Mouse (Mus musculus): Measurements from ENCODE around the gene Panx2. TPM values are rescaled to one million over a fixed set of nuclear protein-coding genes. Genes with fewer than 3 reads are reported as not detected.

The Panx2 gene
- polyA plus RNA-seq, 1 experiment from 2014 or later = 0.23 TPM

- Histone ChIP-seq H3K36me3 (ENCODE audit: control insufficient read depth, insufficient read depth, low read length) (peaks cover 23% of the 10 kb centered on the region), H3K4me3 (ENCODE audit: low read depth, low read length) (no peak overlapping the region; the same call in 1 of the 2 replicates)
These were observed 18.8 kb downstream of the Panx2 start for GRCm38 (mm10) chr15:89078208-89078836.

GRCm38 (mm10) chr15:89083906-89084305 is 24.4 kb downstream of the Panx2 start:
- Histone ChIP-seq H3K9ac (ENCODE audit: low read length) (no peak overlapping the region), H3K4me2 (ENCODE audit: low read length) (no peak overlapping the region), H3K4me1 (replicated peaks; ENCODE audit: control insufficient read depth, insufficient read depth, low read length) (peaks cover 6% of the 10 kb centered on the region; the same call in 1 of the 2 replicates), H3K4me3 (ENCODE audit: low read depth, low read length) (no peak overlapping the region), H3K27ac (ENCODE audit: low read depth) (no peak overlapping the region), H3K9me3 (ENCODE audit: control insufficient read depth, low read length) (no peaks in the 10 kb centered on the region), H3K36me3 (ENCODE audit: control insufficient read depth, insufficient read depth, low read length) (peaks cover 61% of the 10 kb centered on the region), H3K27me3 (replicated peaks; ENCODE audit: control insufficient read depth, insufficient read depth, low read length) (no peaks in the 10 kb centered on the region)
- DNase-seq (ENCODE audit: low spot score) (no peak), ATAC-seq (replicated peaks; ENCODE audit: low FRiP score, low TSS enrichment, low read depth) (no peak)
- 96% methylated on average over 1 of the region's 1 CpGs for WGBS

More at GRCm38 (mm10) chr15:89078208-89078836, 18.8 kb downstream of the Panx2 start:
- H3K9me3 ChIP-seq (ENCODE audit: control insufficient read depth, low read length) = no peaks in the 10 kb centered on the region
- H3K4me2 ChIP-seq (ENCODE audit: low read length) = peak overlapping the region; percentile 87; the same call in 1 of the 2 replicates
- H3K9ac ChIP-seq (ENCODE audit: low read length) = no peak overlapping the region
- ATAC-seq (replicated peaks; ENCODE audit: low FRiP score, low TSS enrichment, low read depth) = no peak
- DNase-seq (ENCODE audit: low spot score) = no peak
- no peaks in the 10 kb centered on the region for H3K27me3 ChIP-seq (replicated peaks; ENCODE audit: control insufficient read depth, insufficient read depth, low read length)
- peaks cover 34% of the 10 kb centered on the region for H3K4me1 ChIP-seq (replicated peaks; ENCODE audit: control insufficient read depth, insufficient read depth, low read length)
- 57% methylated on average over 9 of the region's 9 CpGs for WGBS
- no peak overlapping the region for H3K27ac ChIP-seq (ENCODE audit: low read depth)

GRCm38 (mm10) chr15:89084826-89085225 is 25.3 kb downstream of the Panx2 start:
- no peak for DNase-seq (ENCODE audit: low spot score)
- H3K4me2 ChIP-seq (ENCODE audit: low read length) = no peak overlapping the region
- no peak for ATAC-seq (replicated peaks; ENCODE audit: low FRiP score, low TSS enrichment, low read depth)
- H3K4me3 ChIP-seq (ENCODE audit: low read depth, low read length) = no peak overlapping the region
- no peaks in the 10 kb centered on the region for H3K9me3 ChIP-seq (ENCODE audit: control insufficient read depth, low read length)
- H3K36me3 ChIP-seq (ENCODE audit: control insufficient read depth, insufficient read depth, low read length) = peaks cover 55% of the 10 kb centered on the region
- no peak overlapping the region for H3K27ac ChIP-seq (ENCODE audit: low read depth)
- WGBS = 92% methylated on average over 2 of the region's 2 CpGs
- peaks cover 7% of the 10 kb centered on the region; the same call in 1 of the 2 replicates for H3K4me1 ChIP-seq (replicated peaks; ENCODE audit: control insufficient read depth, insufficient read depth, low read length)
- H3K27me3 ChIP-seq (replicated peaks; ENCODE audit: control insufficient read depth, insufficient read depth, low read length) = no peaks in the 10 kb centered on the region
- H3K9ac ChIP-seq (ENCODE audit: low read length) = no peak overlapping the region

GRCm38 (mm10) chr15:89088607-89089247 is 29.2 kb downstream of the Panx2 start, which contains the start of gene Selenoo:
Gene Selenoo (plus strand): TSS chr15:89089084.
- Histone ChIP-seq H3K36me3 (ENCODE audit: control insufficient read depth, insufficient read depth, low read length) (peaks cover 51% of the 10 kb centered on the region), H3K27ac (ENCODE audit: low read depth) (peak within 1 kb of the TSS; percentile 66), H3K4me1 (replicated peaks; ENCODE audit: control insufficient read depth, insufficient read depth, low read length) (peaks cover 9% of the 10 kb centered on the region; the same call in 1 of the 2 replicates), H3K4me2 (ENCODE audit: low read length) (peak within 1 kb of the TSS; percentile 94), H3K9ac (ENCODE audit: low read length) (peak within 1 kb of the TSS; percentile 84), H3K9me3 (ENCODE audit: control insufficient read depth, low read length) (no peaks in the 10 kb centered on the region), H3K4me3 (ENCODE audit: low read depth, low read length) (peak within 1 kb of the TSS; percentile 97), H3K27me3 (replicated peaks; ENCODE audit: control insufficient read depth, insufficient read depth, low read length) (no peaks in the 10 kb centered on the region)
- 1% methylated on average over 38 of the region's 38 CpGs for WGBS
- peak; percentile 90 for DNase-seq (ENCODE audit: low spot score)
- ATAC-seq (replicated peaks; ENCODE audit: low FRiP score, low TSS enrichment, low read depth) = peak; percentile 93

- DNase-seq (ENCODE audit: low spot score) (peak; percentile 61), ATAC-seq (replicated peaks; ENCODE audit: low FRiP score, low TSS enrichment, low read depth) (peak; percentile 58)
- Histone ChIP-seq H3K9ac (ENCODE audit: low read length) (peak overlapping the region; percentile 84), H3K4me3 (ENCODE audit: low read depth, low read length) (peak overlapping the region; percentile 97), H3K36me3 (ENCODE audit: control insufficient read depth, insufficient read depth, low read length) (peaks cover 51% of the 10 kb centered on the region), H3K27me3 (replicated peaks; ENCODE audit: control insufficient read depth, insufficient read depth, low read length) (no peaks in the 10 kb centered on the region), H3K27ac (ENCODE audit: low read depth) (peak overlapping the region; percentile 66), H3K4me1 (replicated peaks; ENCODE audit: control insufficient read depth, insufficient read depth, low read length) (peaks cover 9% of the 10 kb centered on the region; the same call in 1 of the 2 replicates), H3K4me2 (ENCODE audit: low read length) (peak overlapping the region; percentile 94), H3K9me3 (ENCODE audit: control insufficient read depth, low read length) (no peaks in the 10 kb centered on the region)
- WGBS = 3% methylated on average over 56 of the region's 68 CpGs
These were observed 29.9 kb downstream of the Panx2 start for GRCm38 (mm10) chr15:89089248-89090051.

- no peak overlapping the region for H3K9ac ChIP-seq (ENCODE audit: low read length)
- H3K4me2 ChIP-seq (ENCODE audit: low read length) = no peak overlapping the region
- WGBS = 83% methylated on average over 4 of the region's 4 CpGs
- H3K27me3 ChIP-seq (replicated peaks; ENCODE audit: control insufficient read depth, insufficient read depth, low read length) = no peaks in the 10 kb centered on the region
- no peak overlapping the region for H3K4me3 ChIP-seq (ENCODE audit: low read depth, low read length)
- H3K27ac ChIP-seq (ENCODE audit: low read depth) = no peak overlapping the region
- H3K36me3 ChIP-seq (ENCODE audit: control insufficient read depth, insufficient read depth, low read length) = peaks cover 51% of the 10 kb centered on the region
- H3K4me1 ChIP-seq (replicated peaks; ENCODE audit: control insufficient read depth, insufficient read depth, low read length) = peaks cover 9% of the 10 kb centered on the region; the same call in 1 of the 2 replicates
- ATAC-seq (replicated peaks; ENCODE audit: low FRiP score, low TSS enrichment, low read depth) = no peak
- DNase-seq (ENCODE audit: low spot score) = no peak
- no peaks in the 10 kb centered on the region for H3K9me3 ChIP-seq (ENCODE audit: control insufficient read depth, low read length)
These were observed 31.1 kb downstream of the Panx2 start for GRCm38 (mm10) chr15:89090662-89091061.

- DNase-seq (ENCODE audit: low spot score) = no peak
- ATAC-seq (replicated peaks; ENCODE audit: low FRiP score, low TSS enrichment, low read depth) = no peak
- H3K9ac ChIP-seq (ENCODE audit: low read length) = no peak overlapping the region
- 84% methylated on average over 5 of the region's 5 CpGs for WGBS
- no peak overlapping the region for H3K27ac ChIP-seq (ENCODE audit: low read depth)
- peaks cover 50% of the 10 kb centered on the region for H3K36me3 ChIP-seq (ENCODE audit: control insufficient read depth, insufficient read depth, low read length)
- peaks cover 9% of the 10 kb centered on the region; the same call in 1 of the 2 replicates for H3K4me1 ChIP-seq (replicated peaks; ENCODE audit: control insufficient read depth, insufficient read depth, low read length)
- no peak overlapping the region for H3K4me2 ChIP-seq (ENCODE audit: low read length)
- no peaks in the 10 kb centered on the region for H3K9me3 ChIP-seq (ENCODE audit: control insufficient read depth, low read length)
- H3K27me3 ChIP-seq (replicated peaks; ENCODE audit: control insufficient read depth, insufficient read depth, low read length) = no peaks in the 10 kb centered on the region
- no peak overlapping the region for H3K4me3 ChIP-seq (ENCODE audit: low read depth, low read length)
These were observed 32.6 kb downstream of the Panx2 start for GRCm38 (mm10) chr15:89092181-89092580.

GRCm38 (mm10) chr15:89097450-89097849 is 37.9 kb downstream of the Panx2 start:
- 93% methylated on average over 5 of the region's 5 CpGs for WGBS
- Histone ChIP-seq H3K4me3 (ENCODE audit: low read depth, low read length) (no peak overlapping the region), H3K4me1 (replicated peaks; ENCODE audit: control insufficient read depth, insufficient read depth, low read length) (no peaks in the 10 kb centered on the region), H3K36me3 (ENCODE audit: control insufficient read depth, insufficient read depth, low read length) (peaks cover 98% of the 10 kb centered on the region), H3K9me3 (ENCODE audit: control insufficient read depth, low read length) (no peaks in the 10 kb centered on the region), H3K27me3 (replicated peaks; ENCODE audit: control insufficient read depth, insufficient read depth, low read length) (no peaks in the 10 kb centered on the region), H3K4me2 (ENCODE audit: low read length) (no peak overlapping the region), H3K27ac (ENCODE audit: low read depth) (no peak overlapping the region), H3K9ac (ENCODE audit: low read length) (no peak overlapping the region)
- no peak for DNase-seq (ENCODE audit: low spot score)
- no peak for ATAC-seq (replicated peaks; ENCODE audit: low FRiP score, low TSS enrichment, low read depth)

All from intestine, embryonic 14.5 days (tissue).